Mouse (Mus musculus): ENCODE measurements around the gene Tmtc1. TPM values are rescaled to one million over a fixed set of nuclear protein-coding genes. Genes with fewer than 3 reads are reported as not detected.

Tmtc1 gene
- polyA plus RNA-seq, 1 experiment: 0.01 TPM

DNA sequence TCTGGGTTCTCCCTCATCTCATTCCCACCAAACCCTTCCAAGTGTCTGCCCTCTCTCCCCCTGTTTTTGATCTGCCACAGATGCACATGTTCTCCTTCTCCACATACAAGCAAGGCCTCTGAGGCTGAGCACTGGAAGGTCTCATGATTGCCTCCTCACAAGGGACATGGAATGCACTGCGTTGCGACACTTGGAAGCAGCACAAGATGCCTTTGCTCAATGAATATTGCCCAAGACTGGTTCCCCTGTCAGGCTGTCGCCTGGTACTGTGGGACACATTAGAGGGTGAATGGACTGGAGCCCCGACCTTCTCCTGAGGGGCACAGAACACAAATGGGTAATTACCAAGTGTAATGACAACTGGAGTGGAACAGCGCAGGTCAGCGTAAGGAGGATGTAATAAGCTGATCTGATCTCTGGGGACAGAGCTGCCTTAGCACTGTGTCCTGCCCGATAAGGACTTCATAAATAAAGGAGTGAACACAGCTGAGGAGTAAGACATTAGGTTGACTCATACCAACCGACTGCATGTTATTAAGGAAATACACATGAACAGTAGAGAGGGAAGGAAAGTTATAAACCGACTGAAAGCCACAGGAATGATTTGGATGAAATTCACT, 62.9 kb downstream of the Tmtc1 start:
- no peak overlapping the region for H3ac ChIP-seq (ENCODE audit: control insufficient read depth, insufficient read length)
- TF ChIP-seq MYOG (IDR thresholded peaks at IDR 0.05; ENCODE audit: control insufficient read depth in 1 of 3, insufficient read depth in 1 of 3, insufficient read length in 2 of 3, low read depth in 2 of 3) (no peak), POLR2A (IDR thresholded peaks at IDR 0.05; ENCODE audit: insufficient read length, low read depth) (no peak), TCF12 (IDR thresholded peaks at IDR 0.05; ENCODE audit: insufficient read depth, poor library complexity, severe bottlenecking) (no peak), POLR2AphosphoS2 (IDR thresholded peaks at IDR 0.05; ENCODE audit: insufficient read length, low read depth) (no peak), SRF (IDR thresholded peaks at IDR 0.05; ENCODE audit: control insufficient read depth, insufficient read length, low read depth) (no peak), USF1 (IDR thresholded peaks at IDR 0.05; ENCODE audit: low read depth) (no peak)
- no peak overlapping the region for H3K4me3 ChIP-seq
- H3K27me3 ChIP-seq (ENCODE audit: control insufficient read depth, insufficient read depth, insufficient read length): no peaks in the 10 kb centered on the region
- H3K79me2 ChIP-seq (ENCODE audit: control insufficient read depth, insufficient read depth): no peaks in the 10 kb centered on the region
- H3K4me2 ChIP-seq (ENCODE audit: low read depth): no peak overlapping the region
- H3K36me3 ChIP-seq (ENCODE audit: control insufficient read depth, insufficient read depth): no peaks in the 10 kb centered on the region

DNA sequence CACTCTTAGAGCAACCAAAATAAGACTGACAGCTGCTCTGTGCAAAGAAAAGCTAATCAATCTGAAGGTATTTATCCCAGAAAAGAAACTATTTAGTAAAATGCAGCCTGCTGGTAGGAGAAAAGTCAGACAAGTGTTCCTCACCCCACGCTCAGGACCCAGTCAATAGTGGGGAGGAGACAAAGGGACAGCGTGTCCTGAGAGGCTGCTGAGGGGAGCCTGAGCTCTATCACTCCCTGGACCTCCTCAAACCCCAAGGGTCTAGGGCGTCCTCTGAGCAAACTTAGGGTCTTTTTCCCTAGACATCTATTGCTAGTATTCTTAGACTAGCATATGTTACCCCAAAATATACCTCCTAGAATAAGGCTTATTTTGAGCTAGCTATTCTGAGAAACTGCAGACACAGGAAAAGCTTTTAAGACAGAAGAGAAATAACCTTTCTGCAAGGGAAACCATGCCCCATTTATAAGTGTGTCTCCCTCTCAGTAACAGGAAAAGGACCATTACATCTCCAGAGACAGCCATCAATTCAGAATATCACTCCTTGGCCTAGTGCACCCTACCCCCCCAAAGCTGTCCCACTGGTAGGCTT, 68.5 kb downstream of the Tmtc1 start:
- H3K4me3 ChIP-seq: no peak overlapping the region
- H3K4me2 ChIP-seq (ENCODE audit: low read depth): no peak overlapping the region
- H3K79me2 ChIP-seq (ENCODE audit: control insufficient read depth, insufficient read depth): no peaks in the 10 kb centered on the region
- no peak overlapping the region for H3ac ChIP-seq (ENCODE audit: control insufficient read depth, insufficient read length)
- no peaks in the 10 kb centered on the region for H3K36me3 ChIP-seq (ENCODE audit: control insufficient read depth, insufficient read depth)
- H3K27me3 ChIP-seq (ENCODE audit: control insufficient read depth, insufficient read depth, insufficient read length): no peaks in the 10 kb centered on the region
- TF ChIP-seq POLR2AphosphoS2 (IDR thresholded peaks at IDR 0.05; ENCODE audit: insufficient read length, low read depth): no peak
- TF ChIP-seq TCF3 (IDR thresholded peaks at IDR 0.05; ENCODE audit: insufficient read length, low read depth): no peak
- no peak for TF ChIP-seq REST (IDR thresholded peaks at IDR 0.05; ENCODE audit: insufficient read depth, insufficient read length)
- TF ChIP-seq TCF12 (IDR thresholded peaks at IDR 0.05; ENCODE audit: insufficient read depth, poor library complexity, severe bottlenecking): no peak
- TF ChIP-seq USF1 (IDR thresholded peaks at IDR 0.05; ENCODE audit: low read depth): no peak
- no peak for TF ChIP-seq CEBPB (IDR thresholded peaks at IDR 0.05; ENCODE audit: insufficient read depth, poor library complexity, severe bottlenecking)
- no peak for TF ChIP-seq MAX (IDR thresholded peaks at IDR 0.05; ENCODE audit: low read depth)
- TF ChIP-seq MYOG (IDR thresholded peaks at IDR 0.05; ENCODE audit: control insufficient read depth in 1 of 3, insufficient read depth in 1 of 3, insufficient read length in 2 of 3, low read depth in 2 of 3): no peak
- TF ChIP-seq MYOD1 (IDR thresholded peaks at IDR 0.05; ENCODE audit: control insufficient read depth in 1 of 3, insufficient read length in 2 of 3, low read depth in 2 of 3): no peak

DNA sequence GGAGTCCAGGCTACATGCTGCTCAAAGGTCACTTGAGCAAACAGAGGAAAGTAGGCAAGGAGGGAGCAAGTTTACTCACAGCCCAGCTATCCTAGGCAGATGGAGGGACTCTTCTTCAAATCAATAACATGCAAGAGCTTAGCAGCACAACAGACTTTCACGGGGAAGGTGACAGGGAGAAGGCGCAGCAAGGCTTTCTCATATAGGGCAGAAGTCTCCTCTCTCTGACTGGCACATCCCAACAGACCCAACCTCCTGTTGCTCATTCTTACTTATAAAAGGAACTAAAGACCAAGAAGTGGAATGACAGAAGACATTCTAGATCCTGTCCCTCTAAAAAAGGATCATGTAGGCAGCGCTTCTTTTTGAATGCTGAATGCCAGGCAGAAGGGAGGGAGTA, 69.2 kb downstream of the Tmtc1 start:
- H3K79me2 ChIP-seq (ENCODE audit: control insufficient read depth, insufficient read depth): no peaks in the 10 kb centered on the region
- H3K4me3 ChIP-seq: no peak overlapping the region
- H3K36me3 ChIP-seq (ENCODE audit: control insufficient read depth, insufficient read depth): no peaks in the 10 kb centered on the region
- no peaks in the 10 kb centered on the region for H3K27me3 ChIP-seq (ENCODE audit: control insufficient read depth, insufficient read depth, insufficient read length)
- TF ChIP-seq TCF3 (IDR thresholded peaks at IDR 0.05; ENCODE audit: insufficient read length, low read depth) (no peak), POLR2A (IDR thresholded peaks at IDR 0.05; ENCODE audit: insufficient read length, low read depth) (no peak), TCF12 (IDR thresholded peaks at IDR 0.05; ENCODE audit: insufficient read depth, poor library complexity, severe bottlenecking) (no peak), MYOD1 (IDR thresholded peaks at IDR 0.05; ENCODE audit: control insufficient read depth in 1 of 3, insufficient read length in 2 of 3, low read depth in 2 of 3) (no peak), MYOG (IDR thresholded peaks at IDR 0.05; ENCODE audit: control insufficient read depth in 1 of 3, insufficient read depth in 1 of 3, insufficient read length in 2 of 3, low read depth in 2 of 3) (no peak), SRF (IDR thresholded peaks at IDR 0.05; ENCODE audit: control insufficient read depth, insufficient read length, low read depth) (no peak), USF1 (IDR thresholded peaks at IDR 0.05; ENCODE audit: low read depth) (no peak), REST (IDR thresholded peaks at IDR 0.05; ENCODE audit: insufficient read depth, insufficient read length) (no peak), POLR2AphosphoS2 (IDR thresholded peaks at IDR 0.05; ENCODE audit: insufficient read length, low read depth) (no peak), E2F4 (IDR thresholded peaks at IDR 0.05; ENCODE audit: insufficient read depth) (no peak)
- no peak overlapping the region for H3ac ChIP-seq (ENCODE audit: control insufficient read depth, insufficient read length)
- H3K4me2 ChIP-seq (ENCODE audit: low read depth): no peak overlapping the region

DNA sequence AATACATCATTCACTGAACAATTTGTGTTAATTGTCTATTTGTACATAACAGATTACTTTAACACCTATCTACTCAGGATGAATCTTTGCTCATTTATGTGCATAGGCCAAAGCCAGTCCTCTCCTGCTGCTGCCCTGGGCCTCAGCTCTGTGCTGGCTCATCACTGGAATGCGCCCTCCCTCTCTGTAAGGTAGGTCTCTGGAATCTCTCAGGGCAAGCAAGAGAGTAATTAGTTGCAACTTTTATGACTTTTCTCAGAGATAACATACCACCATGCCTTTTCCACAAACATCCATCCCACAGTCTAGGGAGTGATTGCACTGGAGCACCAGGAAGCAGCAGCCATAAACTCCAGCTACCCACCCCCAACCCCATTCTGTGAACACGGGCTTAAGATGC, 70.7 kb downstream of the Tmtc1 start:
- TF ChIP-seq MYOD1 (IDR thresholded peaks at IDR 0.05; ENCODE audit: control insufficient read depth in 1 of 3, insufficient read length in 2 of 3, low read depth in 2 of 3): no peak
- TF ChIP-seq POLR2A (IDR thresholded peaks at IDR 0.05; ENCODE audit: insufficient read length, low read depth): no peak
- no peak for TF ChIP-seq USF1 (IDR thresholded peaks at IDR 0.05; ENCODE audit: low read depth)
- no peak for TF ChIP-seq CEBPB (IDR thresholded peaks at IDR 0.05; ENCODE audit: insufficient read depth, poor library complexity, severe bottlenecking)
- TF ChIP-seq POLR2AphosphoS2 (IDR thresholded peaks at IDR 0.05; ENCODE audit: insufficient read length, low read depth): no peak
- no peak for TF ChIP-seq REST (IDR thresholded peaks at IDR 0.05; ENCODE audit: insufficient read depth, insufficient read length)
- no peak for TF ChIP-seq TCF3 (IDR thresholded peaks at IDR 0.05; ENCODE audit: insufficient read length, low read depth)
- no peak for TF ChIP-seq MYOG (IDR thresholded peaks at IDR 0.05; ENCODE audit: control insufficient read depth in 1 of 3, insufficient read depth in 1 of 3, insufficient read length in 2 of 3, low read depth in 2 of 3)
- Histone ChIP-seq H3K36me3 (ENCODE audit: control insufficient read depth, insufficient read depth) (no peaks in the 10 kb centered on the region), H3ac (ENCODE audit: control insufficient read depth, insufficient read length) (no peak overlapping the region)

DNA sequence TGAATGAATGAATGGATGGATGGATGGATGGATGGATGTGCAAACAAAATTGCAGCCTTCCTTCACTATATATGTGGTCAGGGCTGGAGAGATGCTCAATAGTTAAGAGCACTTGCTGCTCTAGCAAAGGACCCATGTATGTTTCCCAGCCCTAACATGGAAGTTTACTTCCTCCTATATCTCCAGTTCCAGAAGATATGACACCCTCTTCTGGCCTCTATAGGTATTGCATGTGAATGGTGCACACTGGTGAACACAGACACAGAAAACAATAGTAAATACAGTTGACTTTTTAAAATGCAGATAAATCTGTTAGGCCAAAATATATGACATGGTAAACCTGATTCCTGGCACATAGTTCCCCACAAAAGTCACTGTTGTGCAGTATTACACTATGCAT, 73.0 kb downstream of the Tmtc1 start:
- Histone ChIP-seq H3K4me2 (ENCODE audit: low read depth) (no peak overlapping the region), H3K27me3 (ENCODE audit: control insufficient read depth, insufficient read depth, insufficient read length) (no peaks in the 10 kb centered on the region), H3K79me2 (ENCODE audit: control insufficient read depth, insufficient read depth) (no peaks in the 10 kb centered on the region), H3K4me3 (no peak overlapping the region), H3ac (ENCODE audit: control insufficient read depth, insufficient read length) (no peak overlapping the region), H3K36me3 (ENCODE audit: control insufficient read depth, insufficient read depth) (no peaks in the 10 kb centered on the region)
- TF ChIP-seq POLR2AphosphoS2 (IDR thresholded peaks at IDR 0.05; ENCODE audit: insufficient read length, low read depth) (no peak), E2F4 (IDR thresholded peaks at IDR 0.05; ENCODE audit: insufficient read depth) (no peak), USF1 (IDR thresholded peaks at IDR 0.05; ENCODE audit: low read depth) (no peak), CEBPB (IDR thresholded peaks at IDR 0.05; ENCODE audit: insufficient read depth, poor library complexity, severe bottlenecking) (no peak), MYOD1 (IDR thresholded peaks at IDR 0.05; ENCODE audit: control insufficient read depth in 1 of 3, insufficient read length in 2 of 3, low read depth in 2 of 3) (no peak), REST (IDR thresholded peaks at IDR 0.05; ENCODE audit: insufficient read depth, insufficient read length) (no peak)

More for the DNA sequence above, 70.7 kb downstream of the Tmtc1 start:
- Histone ChIP-seq H3K4me2 (ENCODE audit: low read depth) (no peak overlapping the region), H3K79me2 (ENCODE audit: control insufficient read depth, insufficient read depth) (no peaks in the 10 kb centered on the region), H3K4me3 (no peak overlapping the region), H3K27me3 (ENCODE audit: control insufficient read depth, insufficient read depth, insufficient read length) (no peaks in the 10 kb centered on the region)

All from myocyte (in vitro differentiated cells).